Mouse (Mus musculus): Measurements from ENCODE around the gene Sstr2.

DNA sequence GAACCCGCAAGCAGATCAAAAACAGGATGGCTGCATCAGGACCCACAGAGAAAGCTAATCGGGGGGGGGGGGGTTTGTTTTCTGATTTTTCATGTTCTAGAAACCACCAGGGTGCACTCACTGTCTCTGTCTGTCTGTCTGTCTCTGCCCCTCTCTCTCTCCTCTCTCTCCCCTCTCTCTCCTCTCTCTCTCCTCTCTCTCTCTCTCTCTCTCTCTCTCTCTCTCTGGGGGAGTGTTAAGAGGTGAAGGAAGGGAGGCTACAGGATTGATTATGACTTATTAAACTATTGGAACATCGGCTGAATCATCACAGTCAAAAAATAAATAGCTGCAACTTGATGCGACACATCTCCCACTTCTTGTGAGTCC lies 855 bp upstream of the Sstr2 start:
- TF ChIP-seq GATA1 (IDR thresholded peaks at IDR 0.05; ENCODE audit: low read length) (no peak), TAL1 (IDR thresholded peaks at IDR 0.05; ENCODE audit: low read length) (no peak)

Data from erythroblast, embryonic 14.5 days (primary cell).